Mouse (Mus musculus) CD4-positive naive resting alpha-beta T cell, adult 57 days (primary cell): ENCODE results near the gene Snd1. TPM values are rescaled to one million over a fixed set of nuclear protein-coding genes. Genes with fewer than 3 reads are reported as not detected.

Experiments
- total RNA-seq: library from RNA; stranded (reverse); gene quantifications from one replicate; pipeline ENCODE4 v1.2.4, GENCODE M21; 2023

The Snd1 gene
- total RNA-seq: 120 TPM

DNA sequence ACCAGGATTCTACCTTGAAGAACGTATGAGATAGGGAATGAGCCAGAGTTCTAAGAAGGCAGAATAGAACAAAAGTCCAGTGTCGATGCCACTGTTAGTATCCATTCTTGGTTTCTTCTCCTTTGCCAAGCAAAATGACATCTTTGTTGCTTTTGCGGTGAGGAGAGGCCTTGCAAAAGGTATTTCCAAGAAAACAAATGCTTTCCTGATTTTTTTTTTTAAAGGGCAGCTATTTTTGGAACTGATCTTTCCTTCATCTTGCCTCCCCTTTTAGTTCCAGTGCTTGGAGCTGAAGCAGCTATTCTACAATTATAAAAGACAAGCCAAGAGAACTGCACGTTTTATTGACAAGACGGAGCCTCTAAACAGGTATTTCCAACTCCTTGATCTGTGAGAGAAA, at the start of gene Snd1:
Gene Snd1 (plus strand): TSS at position 301 of the 400 bp plus-strand sequence.

GRCm38 (mm10) chr6:28427096-28427839, 47.7 kb upstream of the Snd1 start, which contains the start of gene Fscn3:
Fscn3 (plus strand) TSS chr6:28427789.

GRCm38 (mm10) chr6:28428290-28428689, 46.6 kb upstream of the Snd1 start, which contains the start of gene Gcc1:
Gcc1 (minus strand) TSS chr6:28428390.

GRCm38 (mm10) chr6:28449253-28449652, 25.7 kb upstream of the Snd1 start, which contains the start of gene Pax4:
Pax4 (minus strand) TSS chr6:28449353.

DNA sequence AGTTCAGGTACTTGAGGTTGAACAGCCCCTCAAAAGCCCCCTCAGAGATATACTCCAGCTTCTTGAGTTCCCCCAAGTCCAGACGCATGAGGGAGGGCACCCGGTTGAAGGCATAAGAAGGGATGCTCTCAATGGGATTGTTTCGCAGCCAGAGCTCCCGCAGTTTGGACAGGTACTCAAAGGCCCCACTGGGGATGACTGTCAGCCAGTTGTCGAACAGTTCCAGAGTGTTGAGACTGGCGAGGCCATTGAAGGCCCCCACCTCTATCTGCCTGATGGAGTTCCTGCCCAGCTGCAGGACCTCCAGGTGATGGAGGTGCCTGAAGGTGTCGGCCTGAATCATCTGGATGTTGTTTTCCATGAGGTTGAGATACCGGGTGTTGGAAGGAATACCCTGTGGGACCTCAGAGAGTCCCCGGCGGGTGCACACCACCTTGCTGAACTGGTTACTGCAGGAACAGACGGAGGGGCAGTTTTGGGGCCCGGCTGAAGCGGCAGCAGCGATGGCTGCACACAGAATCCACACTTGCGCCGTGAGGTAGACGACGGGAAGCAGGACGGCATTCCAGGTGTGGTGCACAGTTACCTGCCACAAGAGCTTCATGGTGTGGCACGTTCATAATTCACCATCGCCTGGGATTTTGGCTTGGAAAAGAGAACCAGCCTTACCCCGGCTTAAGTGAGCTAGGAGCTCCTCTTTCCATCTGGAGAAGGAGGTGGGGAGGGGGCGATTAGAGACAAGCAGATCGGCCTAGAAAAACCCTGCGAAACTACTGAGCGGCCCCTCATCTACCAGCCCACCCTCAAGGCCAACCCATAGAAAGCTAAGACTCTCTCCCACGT, 356.3 kb downstream of the Snd1 start, which contains the start of gene Lrrc4:
Gene Lrrc4 (minus strand): TSS at position 737 of the 843 bp plus-strand sequence.

Other genes starting within 250 kb of the Snd1 start
- 46.5 TPM for gene Zfp800, start 77.1 kb upstream of the Snd1 start, total RNA-seq
- gene Arf5, start 51.6 kb upstream of the Snd1 start, total RNA-seq: 179 TPM
- gene Fscn3, start 47.4 kb upstream of the Snd1 start, total RNA-seq: 0.71 TPM
- 23.7 TPM for gene Gcc1, start 46.7 kb upstream of the Snd1 start, total RNA-seq
- not detected for gene Pax4, start 25.8 kb upstream of the Snd1 start, total RNA-seq